Mouse (Mus musculus) WW6 (cell line): ENCODE data around the gene Fbxl2.

Experiments
- DNase-seq: peaks from one replicate; pipeline ENCODE4 v3.0.0-alpha.2; 2013; ENCODE audit warnings: low read depth, low spot score

Gene Fbxl2

GRCm38 (mm10) chr9:113915789-113916188 lies 130.2 kb downstream of the Fbxl2 start:
- no peak for DNase-seq
